Mouse (Mus musculus) liver, embryonic 16.5 days (tissue): ENCODE data around the gene Gm4312. TPM values are rescaled to one million over a fixed set of nuclear protein-coding genes. Genes with fewer than 3 reads are reported as not detected.
"Not testable (repeated sequence)": the region's sequence is repeated elsewhere in the genome, so short reads cannot be mapped to it uniquely, and the experiment has no call there.

Experiments
- ATAC-seq: fragments of 200-750 bp; cut with Nextera tagmentation; 2 replicates; pipeline ENCODE4 v1.8.0; 2017; ENCODE audit warnings: low read depth, mild to moderate bottlenecking, moderate number of reproducible peaks, moderate library complexity
- H3K27ac ChIP-seq: fragments of 300-500 bp; sonication (generic); 2 replicates; pipeline ENCODE4 v1.5.1; 2014; ENCODE audit warnings: mild to moderate bottlenecking, low read length
- H3K27me3 ChIP-seq: fragments of 300-500 bp; sonication (generic); 2 replicates; pipeline ENCODE4 v1.6.1; 2014; ENCODE audit warnings: low read depth, low read length, mixed read lengths; ENCODE audit not compliant: control insufficient read depth, insufficient read depth
- H3K36me3 ChIP-seq: fragments of 300-500 bp; sonication (generic); 2 replicates; pipeline ENCODE4 v1.6.1; 2014; ENCODE audit warnings: mild to moderate bottlenecking; ENCODE audit not compliant: control insufficient read depth, insufficient read depth
- H3K4me1 ChIP-seq: fragments of 300-500 bp; sonication (generic); 2 replicates; pipeline ENCODE4 v1.6.1; 2014; ENCODE audit warnings: low read depth, low read length, mixed read lengths; ENCODE audit not compliant: control insufficient read depth
- H3K4me2 ChIP-seq: fragments of 300-500 bp; sonication (generic); 2 replicates; pipeline ENCODE4 v1.6.1; 2014; ENCODE audit warnings: low read depth, low read length, mixed read lengths
- H3K4me3 ChIP-seq: fragments of 300-500 bp; sonication (generic); 2 replicates; pipeline ENCODE4 v1.5.1; 2014; ENCODE audit warnings: low read depth, mild to moderate bottlenecking, low read length
- H3K9ac ChIP-seq: fragments of 300-500 bp; sonication (generic); 2 replicates; pipeline ENCODE4 v1.6.1; 2014; ENCODE audit warnings: low read depth, low read length
- H3K9me3 ChIP-seq: fragments of 300-500 bp; sonication (generic); replicated peaks from 2 replicates; pipeline ENCODE4 v1.6.1; 2016; ENCODE audit warnings: low read length; ENCODE audit not compliant: control insufficient read depth
- WGBS: fragments of 180-500 bp; shearing (Covaris S2); extraction: QIAGEN DNeasy Blood & Tissue Kit; methylation state at CpG from one replicate; pipeline ENCODE4 v1.1.7; 2014; ENCODE audit not compliant: insufficient replicate concordance; 5-methylcytosine and 5-hydroxymethylcytosine counted together
- polyA plus RNA-seq: library from polyadenylated mRNA; unstranded; fragments of >200 nt; fragmentation: Nextera tagmentation; extraction: Ambion mirVana; gene quantifications from 2 replicates; pipeline ENCODE4 v1.2.1, GENCODE M21; 2015

Gm4312 gene
- not detected in 2 replicates for polyA plus RNA-seq

DNA sequence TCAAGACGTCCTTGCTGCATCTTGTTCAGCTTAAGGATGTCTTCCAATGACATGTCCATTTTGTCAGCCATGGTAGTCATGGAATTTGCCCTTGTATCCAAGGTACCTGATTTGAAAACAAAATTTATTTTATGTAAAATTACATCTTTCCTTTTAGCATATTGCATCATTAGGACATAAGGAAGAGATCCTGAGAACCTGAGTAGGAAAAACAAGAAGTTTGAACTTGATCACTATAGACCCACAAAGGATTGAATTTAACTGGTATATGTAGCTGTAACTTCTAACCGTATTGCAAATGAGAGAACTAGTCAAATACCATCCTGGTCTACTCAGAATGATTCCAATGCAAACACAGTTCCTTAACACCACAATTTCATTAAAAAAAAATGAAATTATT lies at the start of gene Gm4312:
TSS of gene Gm4312 (minus strand) at position 101 of the 400 bp plus-strand sequence.
- not testable (repeated sequence) for H3K9me3 ChIP-seq, H3K4me3 ChIP-seq, H3K9ac ChIP-seq, ATAC-seq, H3K4me2 ChIP-seq, H3K27me3 ChIP-seq, H3K36me3 ChIP-seq, H3K4me1 ChIP-seq, H3K27ac ChIP-seq
- WGBS: no CpG with 5 or more reads among the region's 2 CpGs

DNA sequence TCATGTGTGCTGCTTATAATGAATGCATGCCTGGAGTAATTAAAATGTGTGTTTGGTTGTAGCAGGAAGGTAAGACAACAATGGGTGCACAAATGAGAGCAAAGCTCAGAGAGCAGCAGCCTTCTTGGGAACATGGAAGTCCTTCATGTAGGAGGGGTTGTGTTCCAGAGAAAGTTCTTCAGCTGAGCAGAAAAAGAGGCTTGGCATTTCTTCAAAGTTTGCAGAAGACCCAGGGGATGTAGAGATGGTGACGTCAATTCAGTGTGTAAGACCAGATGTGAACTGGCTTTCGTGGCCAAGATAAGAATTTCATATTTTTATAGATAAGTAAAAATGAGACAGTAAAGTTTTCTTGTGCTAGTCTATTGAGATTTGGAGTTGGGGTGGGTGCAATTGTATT lies 45.2 kb upstream of the Gm4312 start:
- no peak overlapping the region for H3K9ac ChIP-seq
- no peaks in the 10 kb centered on the region for H3K36me3 ChIP-seq
- 61% methylated on average over 2 of the region's 2 CpGs for WGBS
- no peaks in the 10 kb centered on the region for H3K27me3 ChIP-seq
- no peak overlapping the region for H3K4me3 ChIP-seq
- H3K4me2 ChIP-seq: no peak overlapping the region
- H3K9me3 ChIP-seq: no peaks in the 10 kb centered on the region
- no peaks in the 10 kb centered on the region for H3K4me1 ChIP-seq
- no peak overlapping the region for H3K27ac ChIP-seq
- no peak for ATAC-seq

DNA sequence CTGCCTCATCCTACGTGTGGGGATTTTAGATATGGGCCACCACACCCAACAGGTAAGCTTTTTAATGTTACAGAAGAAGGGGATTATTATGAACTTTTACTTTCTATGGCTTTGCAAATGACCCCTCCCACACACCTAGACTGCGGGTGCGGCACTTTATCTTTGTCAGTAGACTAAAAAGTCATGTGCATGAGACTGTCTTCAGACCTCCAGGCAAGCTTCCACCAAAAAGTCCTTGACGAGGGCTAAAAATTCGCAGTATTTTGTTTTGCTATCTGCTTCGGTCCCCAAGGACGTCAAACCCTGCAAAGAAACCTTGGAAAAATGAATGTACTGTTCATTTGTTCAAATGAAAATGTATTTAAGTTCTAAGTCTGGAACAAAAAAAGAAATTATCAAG lies 33.2 kb upstream of the Gm4312 start:
- Histone ChIP-seq H3K36me3 (no peaks in the 10 kb centered on the region), H3K9ac (no peak overlapping the region), H3K9me3 (no peaks in the 10 kb centered on the region)

DNA sequence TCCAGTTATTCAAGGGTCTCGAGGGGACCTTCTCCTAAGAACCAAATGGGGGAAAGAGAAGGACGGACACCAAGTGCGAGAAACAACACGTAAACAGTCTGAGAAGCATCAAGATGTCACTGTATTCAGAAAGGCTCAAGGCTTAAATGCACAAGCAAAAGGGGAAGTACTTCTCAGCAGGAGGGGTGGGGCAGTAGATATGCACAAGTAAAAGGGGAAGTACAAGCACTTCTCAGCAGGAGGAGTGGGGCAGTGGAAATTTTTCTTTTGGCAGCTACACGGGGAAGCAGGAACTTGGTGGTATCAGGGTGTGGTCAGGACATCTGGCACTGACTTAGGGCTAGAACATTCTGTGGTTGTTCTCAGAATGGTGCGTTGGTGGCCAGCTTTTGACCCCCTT lies 19.9 kb upstream of the Gm4312 start:
- not testable (repeated sequence) for ATAC-seq, H3K4me2 ChIP-seq
- 63% methylated on average over 6 of the region's 6 CpGs for WGBS

More for the DNA sequence above, 33.2 kb upstream of the Gm4312 start:
- WGBS: 61% methylated on average over 7 of the region's 7 CpGs
- no peak for ATAC-seq
- Histone ChIP-seq H3K4me1 (no peaks in the 10 kb centered on the region), H3K4me3 (no peak overlapping the region), H3K27ac (no peak overlapping the region), H3K27me3 (no peaks in the 10 kb centered on the region), H3K4me2 (no peak overlapping the region)

DNA sequence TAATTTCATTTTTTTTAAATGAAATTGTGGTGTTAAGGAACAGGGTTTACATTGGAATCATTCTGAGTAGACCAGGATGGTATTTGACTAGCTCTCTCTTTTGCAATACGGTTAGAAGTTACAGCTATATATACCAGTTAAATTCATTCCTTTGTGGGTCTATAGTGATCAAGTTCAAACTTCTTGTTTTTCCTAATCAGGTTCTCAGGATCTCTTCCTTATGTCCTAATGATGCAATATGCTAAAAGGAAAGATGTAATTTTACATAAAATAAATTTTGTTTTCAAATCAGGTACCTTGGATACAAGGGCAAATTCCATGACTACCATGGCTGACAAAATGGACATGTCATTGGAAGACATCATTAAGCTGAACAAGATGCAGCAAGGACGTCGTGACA lies 21.3 kb downstream of the Gm4312 start, which contains the start of gene Gm4307:
TSS of gene Gm4307 (plus strand) at position 301 of the 400 bp plus-strand sequence.
- H3K4me1 ChIP-seq, H3K4me2 ChIP-seq, ATAC-seq, H3K27me3 ChIP-seq, H3K9ac ChIP-seq, H3K4me3 ChIP-seq, H3K9me3 ChIP-seq, H3K36me3 ChIP-seq, H3K27ac ChIP-seq: not testable (repeated sequence)
- no CpG with 5 or more reads among the region's 3 CpGs for WGBS

More for the DNA sequence above, 19.9 kb upstream of the Gm4312 start:
- H3K36me3 ChIP-seq, H3K9ac ChIP-seq, H3K27me3 ChIP-seq, H3K9me3 ChIP-seq, H3K27ac ChIP-seq, H3K4me1 ChIP-seq, H3K4me3 ChIP-seq: not testable (repeated sequence)

DNA sequence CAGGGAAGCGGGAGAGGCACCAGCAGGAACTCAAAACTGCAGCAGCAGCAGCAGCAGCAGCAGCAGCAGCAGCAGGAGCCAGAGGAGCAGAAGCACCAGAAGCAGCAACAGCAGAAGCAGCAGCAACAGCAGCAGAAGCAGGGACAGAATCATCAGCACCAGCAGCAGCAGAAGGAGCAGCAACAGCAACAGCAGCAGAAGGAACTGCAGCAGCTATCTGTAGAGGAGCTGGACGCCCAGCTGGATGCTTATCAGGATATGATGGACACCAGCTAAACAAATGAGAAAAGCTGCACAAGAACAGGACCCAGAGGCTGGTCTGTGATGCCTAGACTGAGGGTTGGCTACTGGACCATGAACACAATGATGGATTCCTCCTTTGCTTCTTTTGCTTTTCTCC lies 25.5 kb downstream of the Gm4312 start:
- WGBS: 29% methylated on average over 2 of the region's 2 CpGs

DNA sequence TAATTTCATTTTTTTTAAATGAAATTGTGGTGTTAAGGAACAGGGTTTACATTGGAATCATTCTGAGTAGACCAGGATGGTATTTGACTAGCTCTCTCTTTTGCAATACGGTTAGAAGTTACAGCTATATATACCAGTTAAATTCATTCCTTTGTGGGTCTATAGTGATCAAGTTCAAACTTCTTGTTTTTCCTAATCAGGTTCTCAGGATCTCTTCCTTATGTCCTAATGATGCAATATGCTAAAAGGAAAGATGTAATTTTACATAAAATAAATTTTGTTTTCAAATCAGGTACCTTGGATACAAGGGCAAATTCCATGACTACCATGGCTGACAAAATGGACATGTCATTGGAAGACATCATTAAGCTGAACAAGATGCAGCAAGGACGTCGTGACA lies 31.6 kb downstream of the Gm4312 start, which contains the start of gene Gm4305:
TSS of gene Gm4305 (plus strand) at position 301 of the 400 bp plus-strand sequence.
- not testable (repeated sequence) for H3K9me3 ChIP-seq, H3K36me3 ChIP-seq, H3K4me3 ChIP-seq, H3K27me3 ChIP-seq, H3K4me1 ChIP-seq, H3K4me2 ChIP-seq, H3K27ac ChIP-seq, H3K9ac ChIP-seq, ATAC-seq
- whole genome bisulfite sequencing: no CpG with 5 or more reads among the region's 3 CpGs

More for the DNA sequence above, 25.5 kb downstream of the Gm4312 start:
- H3K4me1 ChIP-seq, H3K4me3 ChIP-seq, H3K36me3 ChIP-seq, H3K4me2 ChIP-seq, H3K9ac ChIP-seq, H3K9me3 ChIP-seq, H3K27me3 ChIP-seq, H3K27ac ChIP-seq, ATAC-seq: not testable (repeated sequence)

DNA sequence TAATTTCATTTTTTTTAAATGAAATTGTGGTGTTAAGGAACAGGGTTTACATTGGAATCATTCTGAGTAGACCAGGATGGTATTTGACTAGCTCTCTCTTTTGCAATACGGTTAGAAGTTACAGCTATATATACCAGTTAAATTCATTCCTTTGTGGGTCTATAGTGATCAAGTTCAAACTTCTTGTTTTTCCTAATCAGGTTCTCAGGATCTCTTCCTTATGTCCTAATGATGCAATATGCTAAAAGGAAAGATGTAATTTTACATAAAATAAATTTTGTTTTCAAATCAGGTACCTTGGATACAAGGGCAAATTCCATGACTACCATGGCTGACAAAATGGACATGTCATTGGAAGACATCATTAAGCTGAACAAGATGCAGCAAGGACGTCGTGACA lies 36.7 kb downstream of the Gm4312 start, which contains the start of gene Gm4303:
TSS of gene Gm4303 (plus strand) at position 301 of the 400 bp plus-strand sequence.
- not testable (repeated sequence) for H3K4me1 ChIP-seq, ATAC-seq, H3K36me3 ChIP-seq, H3K27me3 ChIP-seq, H3K4me2 ChIP-seq, H3K4me3 ChIP-seq, H3K27ac ChIP-seq, H3K9ac ChIP-seq, H3K9me3 ChIP-seq
- no CpG with 5 or more reads among the region's 3 CpGs for WGBS

DNA sequence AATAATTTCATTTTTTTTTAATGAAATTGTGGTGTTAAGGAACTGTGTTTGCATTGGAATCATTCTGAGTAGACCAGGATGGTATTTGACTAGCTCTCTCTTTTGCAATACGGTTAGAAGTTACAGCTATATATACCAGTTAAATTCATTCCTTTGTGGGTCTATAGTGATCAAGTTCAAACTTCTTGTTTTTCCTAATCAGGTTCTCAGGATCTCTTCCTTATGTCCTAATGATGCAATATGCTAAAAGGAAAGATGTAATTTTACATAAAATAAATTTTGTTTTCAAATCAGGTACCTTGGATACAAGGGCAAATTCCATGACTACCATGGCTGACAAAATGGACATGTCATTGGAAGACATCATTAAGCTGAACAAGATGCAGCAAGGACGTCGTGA lies 41.8 kb downstream of the Gm4312 start, which contains the start of gene Gm4302:
TSS of gene Gm4302 (plus strand) at position 301 of the 400 bp plus-strand sequence.
- H3K4me2 ChIP-seq, H3K27me3 ChIP-seq, H3K9ac ChIP-seq, H3K4me3 ChIP-seq, H3K9me3 ChIP-seq, H3K4me1 ChIP-seq, H3K27ac ChIP-seq, H3K36me3 ChIP-seq, ATAC-seq: not testable (repeated sequence)
- WGBS: no CpG with 5 or more reads among the region's 3 CpGs
